Mouse (Mus musculus): ENCODE data around the gene Nyap1. TPM values are rescaled to one million over a fixed set of nuclear protein-coding genes. Genes with fewer than 3 reads are reported as not detected.
"Not testable (repeated sequence)": the region's sequence is repeated elsewhere in the genome, so short reads cannot be mapped to it uniquely, and the experiment has no call there.

Nyap1 gene
- polyA plus RNA-seq, 1 experiment from 2014 or later = 25.0 TPM

DNA sequence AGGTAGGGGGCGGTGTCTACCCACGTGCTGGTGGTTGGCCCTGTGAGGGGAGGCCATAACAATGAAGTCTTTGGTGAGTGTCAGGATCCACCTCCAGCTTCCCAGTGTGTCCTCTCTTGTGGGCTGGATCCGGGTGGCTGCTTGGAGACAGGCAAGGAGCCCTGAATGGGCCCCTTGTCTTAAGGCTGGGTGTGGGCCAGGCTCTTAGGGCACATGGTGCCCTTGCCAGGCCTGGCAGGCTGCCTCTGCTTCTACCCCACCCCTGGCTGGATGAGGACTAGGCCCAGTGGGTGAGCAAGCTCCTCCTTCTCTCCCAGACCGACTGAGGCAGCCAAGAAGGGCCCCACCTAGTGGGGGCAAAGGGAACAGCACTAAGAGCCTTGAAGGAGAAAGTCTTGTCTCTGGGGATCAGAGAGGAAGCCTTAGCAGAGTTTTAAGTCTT lies 18.6 kb upstream of the Nyap1 start:
- Histone ChIP-seq H3K27ac (peak overlapping the region; percentile 59), H3K27me3 (no peaks in the 10 kb centered on the region), H3K4me3 (no peak overlapping the region), H3K9ac (no peak overlapping the region; the same call in 1 of the 2 replicates), H3K9me3 (replicated peaks) (no peaks in the 10 kb centered on the region), H3K36me3 (ENCODE audit: poor library complexity, severe bottlenecking) (peaks cover 29% of the 10 kb centered on the region), H3K4me2 (no peak overlapping the region), H3K4me1 (peaks cover 57% of the 10 kb centered on the region)
- ATAC-seq = peak; percentile 86
- 19% methylated on average over 4 of the region's 4 CpGs for WGBS

GRCm38 (mm10) chr5:137758921-137759534 lies 17.6 kb upstream of the Nyap1 start:
- 92% methylated on average over 19 of the region's 19 CpGs for WGBS
- Histone ChIP-seq H3K27ac (peak overlapping the region; percentile 59), H3K4me3 (no peak overlapping the region), H3K9ac (peak overlapping the region; percentile 18; the same call in 1 of the 2 replicates), H3K36me3 (ENCODE audit: poor library complexity, severe bottlenecking) (peaks cover 33% of the 10 kb centered on the region), H3K9me3 (replicated peaks) (no peaks in the 10 kb centered on the region), H3K4me1 (peaks cover 53% of the 10 kb centered on the region), H3K4me2 (no peak overlapping the region), H3K27me3 (no peaks in the 10 kb centered on the region)
- no peak for ATAC-seq

DNA sequence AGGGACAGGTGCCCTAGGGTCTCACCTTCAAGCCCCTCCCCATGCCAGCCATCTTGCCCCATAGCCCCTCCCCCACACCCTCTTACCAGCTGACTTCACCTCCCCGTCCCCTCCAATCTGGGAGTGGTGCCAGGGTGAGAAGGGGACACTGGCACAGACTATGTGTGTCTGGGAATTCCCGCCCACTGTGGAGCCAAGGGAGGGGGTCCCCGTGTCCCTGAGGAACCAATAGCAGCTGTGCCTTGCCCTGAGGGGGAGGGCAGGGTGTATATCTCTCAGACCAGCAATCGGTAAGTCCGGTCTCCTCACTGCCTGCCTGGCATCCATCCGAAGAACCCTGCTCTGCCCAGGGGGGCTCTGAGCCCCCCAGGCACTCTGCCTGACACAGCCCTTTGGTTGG lies 16.5 kb upstream of the Nyap1 start:
- no peaks in the 10 kb centered on the region for H3K9me3 ChIP-seq (replicated peaks)
- H3K4me1 ChIP-seq = peaks cover 53% of the 10 kb centered on the region
- H3K27ac ChIP-seq = 0 out of 2 replicates have a peak overlapping the region, but pooled peaks have one; percentile 1
- H3K27me3 ChIP-seq = no peaks in the 10 kb centered on the region
- WGBS = 53% methylated on average over 6 of the region's 6 CpGs
- H3K9ac ChIP-seq = peak overlapping the region; percentile 9; the same call in 1 of the 2 replicates
- H3K4me3 ChIP-seq = no peak overlapping the region
- H3K36me3 ChIP-seq (ENCODE audit: poor library complexity, severe bottlenecking) = peaks cover 44% of the 10 kb centered on the region
- peak; percentile 57 for ATAC-seq
- H3K4me2 ChIP-seq = no peak overlapping the region; the same call in 1 of the 2 replicates

- peak; percentile 64 for ATAC-seq
- Histone ChIP-seq H3K9ac (peak overlapping the region; percentile 21; the same call in 1 of the 2 replicates), H3K4me2 (no peak overlapping the region), H3K27ac (peak overlapping the region; percentile 62), H3K4me1 (peaks cover 53% of the 10 kb centered on the region), H3K4me3 (no peak overlapping the region), H3K9me3 (replicated peaks) (no peaks in the 10 kb centered on the region), H3K27me3 (no peaks in the 10 kb centered on the region), H3K36me3 (ENCODE audit: poor library complexity, severe bottlenecking) (peaks cover 52% of the 10 kb centered on the region)
- 44% methylated on average over 10 of the region's 10 CpGs for WGBS
These were observed 15.7 kb upstream of the Nyap1 start for GRCm38 (mm10) chr5:137756882-137757661.

DNA sequence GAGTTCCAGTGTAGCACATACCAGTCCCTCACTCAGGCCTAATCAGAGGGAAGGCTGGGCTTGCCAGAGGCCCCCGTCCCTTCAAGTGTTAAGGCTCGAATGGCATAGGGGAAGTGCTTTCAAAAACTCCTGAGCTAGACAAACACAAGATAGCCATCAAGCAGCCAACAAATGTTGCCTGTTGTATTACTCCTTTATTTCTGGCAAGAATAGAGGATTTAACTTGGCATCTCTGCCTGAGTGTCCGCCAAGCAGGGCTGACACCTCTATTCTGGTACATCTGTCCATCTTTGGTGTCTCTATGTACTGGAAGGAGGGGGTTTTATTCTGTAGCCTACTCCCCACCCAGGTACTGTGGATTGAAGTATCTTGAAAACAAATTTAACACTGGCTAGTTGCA lies 14.7 kb upstream of the Nyap1 start:
- Histone ChIP-seq H3K27ac (peak overlapping the region; percentile 62), H3K9me3 (replicated peaks) (no peaks in the 10 kb centered on the region), H3K9ac (no peak overlapping the region), H3K4me3 (no peak overlapping the region), H3K4me2 (no peak overlapping the region), H3K4me1 (peaks cover 53% of the 10 kb centered on the region), H3K36me3 (ENCODE audit: poor library complexity, severe bottlenecking) (peaks cover 61% of the 10 kb centered on the region), H3K27me3 (no peaks in the 10 kb centered on the region)
- 63% methylated on average over 3 of the region's 3 CpGs for WGBS
- no peak for ATAC-seq

GRCm38 (mm10) chr5:137755425-137755824 lies 14.0 kb upstream of the Nyap1 start:
- Histone ChIP-seq H3K4me3 (no peak overlapping the region), H3K27me3 (no peaks in the 10 kb centered on the region), H3K9ac (no peak overlapping the region), H3K4me1 (peaks cover 52% of the 10 kb centered on the region), H3K27ac (peak overlapping the region; percentile 62), H3K9me3 (replicated peaks) (no peaks in the 10 kb centered on the region), H3K36me3 (ENCODE audit: poor library complexity, severe bottlenecking) (peaks cover 65% of the 10 kb centered on the region), H3K4me2 (no peak overlapping the region; the same call in 1 of the 2 replicates)
- 86% methylated on average over 5 of the region's 5 CpGs for WGBS
- no peak for ATAC-seq

GRCm38 (mm10) chr5:137753111-137753832 lies 11.9 kb upstream of the Nyap1 start:
- peaks cover 44% of the 10 kb centered on the region for H3K4me1 ChIP-seq
- no peak for ATAC-seq
- peaks cover 62% of the 10 kb centered on the region for H3K36me3 ChIP-seq (ENCODE audit: poor library complexity, severe bottlenecking)
- H3K27me3 ChIP-seq = no peaks in the 10 kb centered on the region
- no peak overlapping the region for H3K27ac ChIP-seq
- no peak overlapping the region for H3K9ac ChIP-seq
- WGBS = 87% methylated on average over 13 of the region's 13 CpGs
- H3K4me2 ChIP-seq = no peak overlapping the region
- no peak overlapping the region for H3K4me3 ChIP-seq
- H3K9me3 ChIP-seq (replicated peaks) = no peaks in the 10 kb centered on the region

- peaks cover 57% of the 10 kb centered on the region for H3K36me3 ChIP-seq (ENCODE audit: poor library complexity, severe bottlenecking)
- H3K27ac ChIP-seq = no peak overlapping the region
- H3K9ac ChIP-seq = no peak overlapping the region
- peaks cover 44% of the 10 kb centered on the region for H3K4me1 ChIP-seq
- ATAC-seq = no peak
- H3K27me3 ChIP-seq = no peaks in the 10 kb centered on the region
- H3K4me2 ChIP-seq = no peak overlapping the region
- H3K4me3 ChIP-seq = no peak overlapping the region
- H3K9me3 ChIP-seq (replicated peaks) = no peaks in the 10 kb centered on the region
- WGBS = 85% methylated on average over 6 of the region's 6 CpGs
These were observed 10.6 kb upstream of the Nyap1 start for GRCm38 (mm10) chr5:137751988-137752387.

- Histone ChIP-seq H3K4me3 (no peak overlapping the region), H3K9me3 (replicated peaks) (no peaks in the 10 kb centered on the region), H3K9ac (no peak overlapping the region), H3K36me3 (ENCODE audit: poor library complexity, severe bottlenecking) (peaks cover 54% of the 10 kb centered on the region), H3K4me1 (peaks cover 46% of the 10 kb centered on the region), H3K4me2 (no peak overlapping the region), H3K27me3 (no peaks in the 10 kb centered on the region), H3K27ac (no peak overlapping the region)
- 93% methylated on average over 13 of the region's 13 CpGs for WGBS
- ATAC-seq = no peak
These were observed 9.9 kb upstream of the Nyap1 start for GRCm38 (mm10) chr5:137751221-137751887.

GRCm38 (mm10) chr5:137750212-137750611 lies 8.8 kb upstream of the Nyap1 start:
- H3K9ac ChIP-seq; ATAC-seq; H3K9me3 ChIP-seq (replicated peaks); H3K27ac ChIP-seq; H3K4me3 ChIP-seq; H3K4me2 ChIP-seq; H3K27me3 ChIP-seq: not testable (repeated sequence)
- Histone ChIP-seq H3K36me3 (ENCODE audit: poor library complexity, severe bottlenecking) (peaks cover 44% of the 10 kb centered on the region), H3K4me1 (peaks cover 42% of the 10 kb centered on the region)
- 95% methylated on average over 6 of the region's 8 CpGs for WGBS

DNA sequence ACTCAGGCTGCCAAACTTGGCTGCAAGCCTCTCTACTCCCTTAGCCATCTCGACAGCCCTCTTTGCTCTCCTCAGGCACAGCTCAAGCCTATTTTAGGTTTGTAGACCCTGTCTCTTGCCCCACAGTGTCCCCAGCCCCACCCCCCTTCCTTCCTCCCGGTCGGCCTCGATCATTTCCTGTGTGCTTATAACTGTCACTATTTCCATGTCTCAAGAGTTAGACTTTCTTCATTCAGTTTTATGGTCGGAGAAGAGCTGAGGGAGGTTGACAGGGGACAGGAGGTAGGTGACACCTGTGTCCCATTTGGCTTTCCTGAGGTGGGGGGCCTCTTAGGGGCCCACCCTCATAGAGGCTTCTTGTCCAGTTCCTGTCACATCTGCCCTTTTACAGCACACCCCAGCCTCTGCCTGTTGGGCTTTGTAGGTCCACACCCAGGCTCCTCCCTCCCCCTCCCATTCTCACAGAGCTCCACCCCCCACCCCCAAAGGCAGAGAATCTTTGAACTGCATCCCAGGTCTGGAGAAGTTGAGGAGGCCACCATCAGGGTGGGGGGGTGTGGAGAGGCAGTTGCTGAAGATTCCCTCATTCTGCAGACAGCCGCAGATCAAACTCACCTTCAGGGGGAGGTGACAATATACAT lies 7.9 kb upstream of the Nyap1 start:
- Histone ChIP-seq H3K4me1 (peaks cover 40% of the 10 kb centered on the region), H3K27me3 (no peaks in the 10 kb centered on the region), H3K4me3 (no peak overlapping the region), H3K9me3 (replicated peaks) (no peaks in the 10 kb centered on the region), H3K36me3 (ENCODE audit: poor library complexity, severe bottlenecking) (peaks cover 42% of the 10 kb centered on the region), H3K9ac (no peak overlapping the region), H3K4me2 (peak overlapping the region; percentile 99), H3K27ac (no peak overlapping the region)
- no peak for ATAC-seq
- 85% methylated on average over 6 of the region's 6 CpGs for WGBS
